Mouse (Mus musculus) right cerebral cortex, postnatal 36 days (tissue): ENCODE measurements around the gene Cmah.

Experiments used
- DNase-seq, 2 experiments: peaks; one replicate each; pipeline ENCODE4 v3.0.0; 2022; ENCODE audit warnings: low spot score in 2 of 2, mixed read lengths in 1 of 2

The Cmah gene

DNA sequence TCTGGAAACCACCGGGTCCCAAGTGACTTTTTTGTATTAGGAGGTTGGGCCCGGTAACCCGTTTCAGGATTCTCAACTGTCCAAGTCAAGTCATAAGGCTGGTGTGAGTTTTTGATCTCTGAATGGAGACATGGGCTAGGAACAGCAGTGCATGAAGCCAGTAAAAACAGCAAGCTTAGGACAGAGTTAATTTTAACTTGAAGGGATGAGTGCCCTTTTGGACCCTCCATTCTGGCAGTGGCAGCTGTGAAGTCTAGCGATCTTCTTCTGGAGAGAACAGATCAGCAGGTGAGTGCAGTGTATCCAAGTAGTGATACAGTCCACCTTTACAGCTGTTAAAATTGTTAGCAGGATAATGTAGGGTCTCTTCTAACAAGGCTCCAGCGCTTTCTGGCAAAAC, at the start of gene Cmah:
Cmah (plus strand) TSS at position 204 of the 400 bp plus-strand sequence.
- no peak for DNase-seq

DNA sequence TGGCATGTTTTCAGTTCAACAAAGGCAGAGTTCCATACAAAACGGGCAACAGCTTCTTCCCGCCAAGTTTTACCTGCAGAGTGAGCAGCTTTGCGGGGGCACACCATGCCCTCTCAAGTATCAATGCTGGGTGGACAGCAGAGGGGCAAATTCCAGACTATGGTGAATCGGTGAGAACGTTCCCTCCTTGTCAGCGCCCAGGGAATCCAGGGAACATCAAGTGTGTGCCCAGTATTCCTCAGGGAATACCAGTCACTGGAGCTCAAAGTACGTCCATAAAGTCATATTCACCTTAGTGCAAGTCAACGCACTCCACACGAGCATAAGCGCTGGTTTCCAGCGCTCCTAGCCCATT, 47.8 kb upstream of the Cmah start:
- DNase-seq, result no peak

DNA sequence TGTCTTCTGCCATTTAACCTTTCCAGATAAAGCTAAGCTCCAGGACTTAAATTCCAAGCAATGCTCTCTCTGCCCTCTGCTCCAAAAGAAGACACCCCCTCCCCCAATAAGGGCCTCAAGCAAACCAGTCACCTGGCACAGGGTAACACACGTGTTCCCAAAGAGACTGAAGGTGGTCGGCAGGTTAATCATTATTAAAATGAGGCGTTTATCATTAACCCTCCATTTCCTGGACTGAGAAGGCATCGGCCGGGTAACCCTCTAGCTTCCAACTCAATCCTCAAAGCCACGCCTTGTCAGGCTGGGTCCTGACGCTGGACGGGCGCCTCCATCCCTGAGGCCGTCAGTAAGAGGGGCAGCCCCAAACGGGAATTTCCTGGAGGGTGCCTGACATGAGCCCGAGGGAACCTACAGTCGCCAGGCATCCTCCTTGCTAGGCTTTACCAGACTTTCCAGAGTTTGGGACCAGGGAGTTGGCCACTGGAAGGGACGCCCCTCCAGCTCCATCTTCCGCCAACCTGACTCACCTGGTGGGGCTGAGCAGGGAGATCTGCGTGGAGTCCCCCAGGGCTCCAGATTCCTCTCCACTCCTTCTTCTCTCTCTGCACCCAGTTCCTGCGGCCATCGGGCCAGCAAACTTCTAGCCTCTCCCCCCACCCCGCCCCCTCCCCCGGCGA, 47.3 kb upstream of the Cmah start:
- no peak for DNase-seq

DNA sequence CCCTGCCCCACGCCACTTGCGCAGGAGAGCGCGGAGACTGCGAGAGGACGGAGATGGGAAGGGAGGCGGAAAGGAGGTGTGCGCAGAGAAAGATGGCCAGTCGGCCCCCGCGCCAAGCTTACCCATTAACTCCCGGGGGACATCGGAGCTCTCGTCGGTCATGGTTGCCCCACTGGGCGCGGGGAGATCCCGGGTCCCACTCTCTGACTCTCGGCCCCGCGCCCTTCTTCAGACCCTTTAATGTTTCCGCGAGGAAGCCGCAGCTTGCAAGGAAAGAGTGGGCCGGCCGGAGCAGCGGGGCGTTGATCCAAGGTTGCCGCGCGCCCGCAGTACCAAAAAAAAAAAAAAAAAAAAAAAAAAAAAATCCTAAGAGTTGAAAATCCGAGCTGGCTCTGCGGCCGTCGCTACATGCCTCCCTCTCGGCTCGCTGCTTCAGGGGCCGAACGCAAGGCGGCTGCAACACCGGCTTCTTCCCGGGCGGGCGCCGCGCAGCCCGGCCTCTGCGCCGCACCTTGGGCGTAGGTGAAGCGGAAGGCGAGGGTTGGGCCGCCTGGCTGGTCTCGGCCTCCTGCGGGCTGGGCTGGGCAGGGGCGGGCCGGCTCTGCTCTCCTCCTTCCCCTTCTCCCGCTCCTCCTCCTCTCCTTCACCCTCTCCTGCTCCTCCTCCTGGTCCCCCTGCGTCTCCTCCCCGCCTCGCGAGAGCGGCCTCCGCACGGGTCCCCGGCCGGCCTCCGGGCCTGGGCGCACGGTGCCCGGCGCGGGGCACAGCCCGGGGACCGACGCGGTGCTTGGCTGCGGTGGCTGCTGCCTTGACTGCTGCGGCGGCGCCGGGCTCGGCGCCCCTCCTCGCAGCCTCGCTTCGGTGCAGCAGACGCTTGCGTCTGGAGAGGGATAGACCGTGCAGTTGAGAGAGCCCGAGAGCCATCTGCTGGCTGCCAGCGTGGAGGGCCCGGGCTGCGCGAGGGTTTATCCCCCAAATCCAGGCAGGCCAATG, 46.5 kb upstream of the Cmah start, which contains the start of gene Carmil1:
Carmil1 (minus strand) TSS at position 357 of the 993 bp plus-strand sequence.
- DNase-seq, result peak; percentile 80 to 83

DNA sequence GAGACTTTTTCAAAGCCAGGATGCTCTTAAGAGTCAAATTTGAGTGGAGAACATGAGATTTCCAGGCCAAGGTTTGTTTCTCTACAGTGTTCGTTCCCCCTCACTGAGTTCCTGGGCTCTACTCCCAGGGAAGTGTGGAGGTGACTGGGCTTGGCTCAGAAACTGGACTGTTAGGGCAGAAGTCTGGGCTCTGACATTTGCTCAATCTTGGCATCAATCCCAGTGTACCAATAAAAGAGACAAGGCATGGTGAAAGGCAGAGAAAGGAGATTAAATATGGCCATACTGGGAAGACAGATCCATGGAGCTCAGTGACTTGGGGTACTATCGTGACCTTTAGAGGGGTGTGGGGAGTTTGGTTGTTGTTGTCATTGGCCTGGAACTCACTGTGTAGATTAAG, 39.8 kb upstream of the Cmah start:
- no peak for DNase-seq

DNA sequence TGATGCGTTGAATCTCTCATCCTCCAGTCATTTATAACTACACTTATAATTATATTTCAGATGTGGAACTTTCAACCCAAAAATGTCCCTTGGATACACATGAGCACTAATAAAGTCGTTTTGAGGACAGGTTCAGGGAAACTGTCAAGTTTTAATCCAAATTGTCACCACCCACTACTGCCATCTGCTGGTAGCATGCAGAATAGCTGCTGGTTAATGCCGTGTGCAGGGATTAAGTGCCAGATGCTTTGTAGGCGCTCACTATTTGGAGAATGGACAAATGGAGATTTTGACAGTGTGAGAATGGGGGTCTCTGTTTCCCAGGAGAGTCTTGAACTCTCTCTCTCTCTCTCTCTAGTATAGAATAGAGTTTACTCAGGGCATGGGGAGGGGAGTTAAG, 30.0 kb upstream of the Cmah start:
- no peak for DNase-seq

DNA sequence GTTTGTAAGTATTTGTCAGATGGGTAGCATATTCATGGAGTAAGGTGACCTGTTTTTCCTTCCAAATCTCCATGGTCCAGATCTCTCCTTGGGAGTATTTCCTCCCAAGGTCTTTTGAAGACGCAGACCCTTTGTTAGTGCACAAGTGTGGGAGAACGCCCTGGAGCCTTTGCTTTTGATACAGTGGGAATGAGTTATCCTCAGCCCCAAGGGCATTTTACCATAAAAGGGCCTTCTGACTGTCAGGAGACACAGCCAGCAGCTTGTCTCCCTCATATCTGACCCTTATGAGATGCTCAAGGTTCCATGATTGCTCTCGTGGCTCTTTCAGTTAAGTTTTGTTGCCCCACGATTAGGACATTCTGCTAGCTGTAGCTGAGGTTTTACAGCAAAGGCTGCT, 21.7 kb upstream of the Cmah start:
- no peak for DNase-seq

DNA sequence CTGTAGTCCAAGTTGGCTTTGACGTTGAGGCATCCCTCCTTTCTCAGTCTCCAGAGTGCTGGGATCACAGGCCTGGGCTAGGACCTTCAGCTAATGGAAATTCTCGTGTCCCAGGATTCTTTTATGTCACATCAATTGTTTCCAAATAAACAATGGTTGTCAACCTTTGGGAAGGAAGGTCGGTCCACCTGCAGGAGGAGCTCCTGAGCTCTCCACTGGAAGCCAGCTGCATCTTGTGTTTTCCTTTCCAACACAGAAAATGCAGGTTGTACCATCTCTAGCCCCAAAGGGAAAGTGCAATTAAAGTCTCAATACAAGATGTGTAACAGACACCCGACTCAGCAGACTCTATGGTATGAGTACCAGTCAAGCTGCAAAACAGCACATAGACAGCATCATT, 21.0 kb upstream of the Cmah start:
- DNase-seq, result no peak

DNA sequence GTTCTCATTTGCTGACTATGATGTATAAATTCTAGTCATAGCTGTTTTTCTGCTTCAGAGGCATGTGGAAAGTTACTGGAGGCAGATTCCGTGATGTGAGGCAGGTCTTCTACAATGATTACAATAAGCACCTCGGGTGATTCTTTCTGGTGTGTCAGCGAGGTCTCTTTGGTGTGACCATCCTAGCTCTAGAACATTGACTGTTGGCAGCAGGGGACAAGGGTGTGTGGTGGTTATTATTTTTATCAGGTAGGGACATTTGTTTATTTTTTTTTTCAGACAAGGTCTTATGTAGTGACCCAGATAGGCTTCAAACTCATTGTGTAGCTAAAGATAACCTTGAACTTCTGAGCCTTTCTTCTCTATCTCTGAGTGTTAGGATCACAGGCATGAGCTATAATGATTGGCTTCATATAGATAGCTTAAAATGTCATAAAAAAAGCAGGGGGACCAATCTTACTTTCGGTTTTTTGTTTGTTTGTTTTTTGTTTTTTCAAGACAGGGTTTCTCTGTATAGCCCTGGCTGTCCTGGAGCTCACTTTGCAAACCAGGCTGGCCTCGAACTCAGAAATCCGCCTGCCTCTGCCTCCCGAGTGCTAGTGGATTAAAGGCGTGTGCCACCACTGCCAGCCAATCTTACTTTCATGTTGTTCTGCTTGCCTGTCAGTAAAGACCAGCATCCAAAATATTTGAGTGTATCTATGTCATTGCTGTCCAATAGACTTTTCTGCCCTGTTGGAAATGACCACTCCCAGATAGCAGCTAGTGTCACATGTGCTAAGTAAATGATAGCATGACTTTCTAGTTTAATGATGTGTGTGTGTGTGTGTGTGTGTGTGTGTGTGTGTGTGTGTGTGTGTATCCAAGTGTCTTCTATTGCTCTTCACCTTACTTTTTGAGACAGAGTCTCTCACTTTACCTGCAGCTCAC, 15.9 kb upstream of the Cmah start:
- DNase-seq, result no peak

DNA sequence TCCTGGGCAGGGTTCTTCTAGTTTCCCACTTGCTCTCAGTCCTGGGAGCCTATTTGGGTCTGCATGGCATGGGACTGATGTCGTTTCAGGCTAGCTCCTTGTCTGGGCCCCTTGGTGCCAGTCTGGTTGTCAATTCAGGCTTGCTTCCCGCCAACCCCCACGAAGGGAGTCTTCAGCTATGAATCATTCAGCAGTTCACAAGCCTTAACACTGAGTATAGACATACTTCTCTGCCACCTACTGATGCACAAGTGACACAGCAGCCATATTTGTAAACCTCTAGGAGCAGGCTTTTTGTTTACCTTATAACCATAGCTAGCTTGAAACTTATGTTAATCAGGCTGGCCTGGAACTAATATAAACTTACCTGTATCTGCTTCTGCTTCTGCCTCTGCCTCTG, 10.6 kb upstream of the Cmah start:
- DNase-seq, result no peak

DNA sequence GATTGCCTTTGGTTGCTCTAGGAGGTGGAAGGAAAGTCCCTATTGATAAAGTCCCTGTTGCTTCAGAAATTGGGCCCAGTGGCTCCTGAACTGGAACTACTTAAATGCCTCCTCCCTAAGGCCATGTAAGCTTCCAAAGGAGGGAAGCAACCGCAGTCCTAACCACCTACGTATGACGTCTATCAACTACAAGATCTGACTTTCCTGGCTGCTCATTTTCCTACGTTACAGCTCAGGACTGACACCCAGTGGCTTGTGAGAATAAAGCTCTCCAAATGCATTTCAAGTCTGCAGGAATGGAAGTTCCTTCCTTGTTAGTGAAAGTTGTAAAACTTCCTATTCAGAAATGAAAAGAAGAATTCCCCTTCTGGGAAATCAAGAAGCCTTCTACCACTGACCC, 8.6 kb upstream of the Cmah start:
- no peak for DNase-seq

DNA sequence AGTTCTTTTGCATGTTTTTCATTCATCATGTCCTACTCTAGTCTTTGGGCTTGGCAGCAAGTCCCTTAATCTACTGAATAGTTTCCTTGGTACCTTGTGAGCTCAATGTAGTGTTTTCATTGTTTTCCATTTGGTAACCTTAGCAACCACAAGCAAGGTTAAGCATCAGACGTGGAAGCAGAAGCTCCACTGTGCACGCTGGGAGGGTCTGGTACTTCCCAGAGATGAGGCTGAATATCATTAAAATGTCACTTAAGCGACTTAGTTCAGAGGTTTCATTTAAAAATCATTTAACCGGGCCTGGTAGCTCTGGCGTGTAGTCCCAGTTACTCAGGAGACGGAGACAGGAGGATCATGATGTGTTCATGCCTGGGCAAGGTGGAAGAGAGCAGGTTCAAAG, 5.9 kb upstream of the Cmah start:
- DNase-seq, result no peak

DNA sequence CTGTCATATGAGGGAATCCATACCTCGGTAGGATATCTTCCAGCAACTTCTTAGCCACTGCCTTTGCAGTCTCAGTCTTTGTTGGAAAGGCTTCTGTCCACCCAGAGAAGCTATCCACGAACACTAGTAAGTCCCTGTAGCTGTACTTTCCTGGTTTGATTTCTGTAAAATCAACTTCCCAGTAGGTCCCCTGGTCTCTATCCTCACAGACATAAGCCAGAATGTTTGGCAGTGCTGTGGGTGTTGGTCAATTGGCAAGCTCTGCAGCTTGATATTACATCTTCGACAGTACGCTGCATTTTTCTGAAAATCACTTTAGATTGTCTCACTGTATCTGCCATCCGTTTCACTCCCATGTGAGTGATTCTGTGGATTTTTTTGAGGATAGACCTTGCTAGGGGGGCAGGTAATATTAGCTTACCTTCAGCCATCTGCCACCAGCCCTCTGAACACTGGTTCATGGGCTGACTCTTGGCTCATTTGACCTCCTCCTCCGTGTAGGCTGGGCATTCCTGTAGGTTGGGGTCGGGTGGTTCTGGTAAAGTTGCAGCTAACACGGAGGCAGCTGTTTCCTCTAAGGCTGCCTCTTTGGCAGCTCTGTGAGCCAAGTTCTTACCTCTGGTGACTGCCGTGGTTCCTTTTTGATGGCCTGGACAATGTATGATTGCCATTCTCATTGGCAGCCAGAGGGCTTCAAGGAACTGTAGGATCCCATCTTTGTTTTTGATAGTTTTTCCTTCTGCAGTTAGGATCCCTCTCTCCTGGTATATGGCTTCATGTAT, 1.0 kb downstream of the Cmah start:
- DNase-seq, result no peak

DNA sequence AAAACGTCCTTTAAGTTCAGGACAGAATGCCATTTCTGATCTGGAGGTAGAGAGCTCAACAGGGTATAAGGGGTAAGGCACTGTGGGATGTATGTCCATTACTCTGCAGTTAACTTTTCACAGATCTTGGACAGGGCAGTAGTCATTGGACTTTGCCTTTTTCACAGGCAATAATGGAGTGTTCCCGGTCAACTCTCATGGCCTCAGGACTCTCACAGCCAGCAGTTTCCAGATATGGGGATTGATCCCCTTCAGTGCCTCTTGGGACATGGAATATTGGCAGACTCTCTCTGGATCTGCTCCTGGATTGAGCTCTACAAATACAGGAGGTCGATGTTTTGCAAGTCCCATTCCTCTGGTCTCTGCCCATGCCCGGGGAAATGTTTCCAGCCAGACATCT, 2.9 kb downstream of the Cmah start:
- DNase-seq, result no peak

DNA sequence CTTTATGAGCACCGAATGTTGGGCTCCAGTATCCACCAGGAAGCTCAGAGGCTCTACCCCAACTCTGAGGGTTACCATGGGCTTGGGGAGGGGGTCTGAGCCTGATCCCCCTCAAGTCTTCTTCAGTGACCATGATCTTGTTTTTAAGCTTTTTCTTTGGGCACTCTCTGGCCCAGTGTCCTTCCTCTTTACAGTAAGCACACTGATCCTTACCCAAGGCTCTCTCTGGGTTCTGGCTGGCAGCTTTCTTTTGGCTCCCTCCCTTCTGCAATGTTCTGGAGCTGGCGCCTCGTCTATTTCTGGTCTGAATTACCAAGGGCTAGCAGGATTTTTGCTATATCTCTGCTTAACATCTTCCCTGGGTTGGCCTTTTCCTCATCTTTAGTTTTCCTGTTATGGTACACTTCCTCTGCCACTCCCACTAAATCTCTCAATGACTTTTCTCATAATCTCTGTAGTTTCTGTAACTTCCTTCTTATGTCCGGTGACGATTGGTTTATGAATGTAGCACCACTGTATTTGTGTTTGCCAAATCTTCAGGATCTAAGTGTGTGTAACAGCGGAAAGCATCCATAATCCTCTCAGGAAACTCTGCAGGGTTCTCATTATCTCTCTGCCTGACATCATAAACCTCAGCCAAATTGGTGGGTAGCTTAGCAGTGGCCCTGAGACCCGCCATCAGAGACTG, 3.8 kb downstream of the Cmah start:
- no peak for DNase-seq

DNA sequence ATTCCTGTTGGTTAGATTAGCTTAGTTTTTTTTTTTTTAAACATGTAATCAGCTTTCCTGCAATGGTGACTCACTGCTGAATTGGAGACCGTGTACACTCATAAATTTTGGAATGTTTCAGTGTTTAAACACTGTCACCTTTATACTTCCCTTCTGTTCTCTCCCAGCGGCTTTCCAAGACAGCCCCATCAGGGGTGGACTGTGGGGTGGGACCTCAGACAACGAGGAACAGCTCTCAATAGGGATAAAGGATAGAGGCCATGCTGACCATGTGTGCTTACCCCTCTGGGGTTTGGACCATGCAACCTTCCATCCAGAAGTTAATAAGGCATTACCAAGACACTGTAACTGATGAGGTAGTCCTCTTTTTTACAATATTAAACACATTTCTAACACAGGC, 5.3 kb downstream of the Cmah start:
- no peak for DNase-seq

DNA sequence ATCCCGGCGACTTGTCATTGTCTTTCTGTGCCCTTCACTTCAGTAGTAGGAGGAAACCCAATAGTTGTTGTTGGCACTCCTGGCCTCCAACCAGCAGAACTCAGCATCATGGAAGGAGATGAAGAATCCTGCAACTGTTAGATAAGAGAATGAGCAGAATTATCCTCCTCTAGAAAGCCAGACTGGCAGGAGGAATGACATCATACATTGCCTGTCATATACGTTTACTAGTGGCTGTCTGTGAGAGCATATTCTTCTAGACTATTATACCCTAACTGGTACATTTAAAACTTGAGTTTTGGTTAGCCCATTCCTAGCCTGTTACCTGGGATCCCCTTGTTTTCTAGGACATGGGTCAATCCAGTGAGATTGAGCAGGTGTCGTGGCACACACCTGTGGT, 9.6 kb downstream of the Cmah start:
- DNase-seq, result no peak

DNA sequence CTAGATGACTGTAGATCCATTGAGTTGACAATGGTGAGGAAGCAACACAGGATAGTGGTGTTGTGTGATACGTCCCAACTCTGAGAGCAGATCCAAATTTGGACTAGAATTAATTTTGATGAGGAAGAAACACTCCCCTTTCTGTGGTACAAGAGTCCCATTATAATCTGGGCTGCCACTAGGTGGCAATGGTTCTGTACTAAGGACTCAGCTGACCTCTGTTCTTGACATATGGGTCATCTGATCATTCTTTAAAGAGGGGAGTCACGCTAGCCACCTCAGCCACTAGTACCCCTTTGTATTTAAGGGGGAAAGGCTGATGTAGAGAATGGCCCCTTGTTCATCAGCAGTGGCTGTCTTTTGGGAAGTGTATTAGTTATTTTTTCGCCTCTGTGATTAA, 10.7 kb downstream of the Cmah start:
- no peak for DNase-seq

DNA sequence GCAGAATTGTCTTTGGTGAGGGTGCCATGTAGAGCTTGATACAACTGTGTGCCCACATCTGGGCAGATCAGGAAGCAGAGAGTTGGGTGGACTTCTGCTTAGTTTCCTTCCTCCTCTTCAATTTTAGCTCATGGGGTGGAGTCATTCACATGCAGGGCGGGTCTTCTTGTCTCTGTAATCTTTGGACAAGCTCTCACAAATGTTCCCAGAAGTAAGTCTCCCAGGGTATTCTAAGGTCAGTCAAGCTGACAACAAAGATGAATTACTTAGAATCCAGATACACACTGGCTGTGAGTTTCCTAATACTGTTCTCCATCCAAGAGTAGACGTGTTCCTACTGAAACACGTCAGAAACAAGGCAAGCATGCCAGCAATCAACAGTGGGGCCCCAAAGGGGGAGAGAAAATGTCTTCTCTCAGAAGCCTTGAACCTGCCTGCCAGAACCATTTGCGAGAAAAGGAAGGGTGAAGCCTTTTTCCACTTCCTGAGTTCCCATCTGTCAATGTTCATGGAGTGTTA, 11.2 kb downstream of the Cmah start:
- DNase-seq, result no peak

DNA sequence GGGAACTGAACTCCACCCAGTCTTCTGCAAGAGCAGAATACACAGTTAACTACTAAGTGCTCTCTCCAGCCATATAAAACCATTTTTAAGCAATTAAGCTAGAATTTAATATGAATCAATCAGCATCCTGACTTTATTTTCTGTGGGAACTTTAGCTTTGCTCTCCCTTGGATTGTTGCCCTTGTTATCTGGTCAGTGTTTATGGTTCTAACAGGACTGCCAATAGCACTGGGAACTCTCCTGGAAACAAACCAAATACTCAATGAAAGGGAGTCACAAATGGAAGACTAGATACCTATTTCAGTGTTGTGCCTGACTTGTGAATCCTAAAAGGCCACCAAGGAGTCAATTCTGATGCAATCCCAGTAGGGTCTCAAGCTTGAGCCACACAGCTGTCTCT, 12.7 kb downstream of the Cmah start:
- DNase-seq, result no peak
